Mouse (Mus musculus) ES-E14 (cell line): Measurements from ENCODE around the gene Jak2. TPM values are rescaled to one million over a fixed set of nuclear protein-coding genes. Genes with fewer than 3 reads are reported as not detected.
A peak's percentile ranks its signal among the peaks of the same experiment; 100 is the strongest.

Experiments used
- DNase-seq: peaks from one replicate; pipeline ENCODE4 v3.0.0-alpha.2; 2013; ENCODE audit warnings: low read depth, low spot score
- H3K27ac ChIP-seq: 2 replicates; pipeline ENCODE4 v1.5.1; 2012; ENCODE audit warnings: low read depth, mild to moderate bottlenecking, low read length, moderate library complexity, mixed read lengths; ENCODE audit not compliant: poor library complexity, insufficient read depth, severe bottlenecking
- H3K36me3 ChIP-seq: 2 replicates; pipeline ENCODE4 v1.6.1; 2012; ENCODE audit warnings: mild to moderate bottlenecking, low read length, moderate library complexity, mixed read lengths; ENCODE audit not compliant: control insufficient read depth, poor library complexity, insufficient read depth, severe bottlenecking
- H3K4me1 ChIP-seq, 2 experiments: fragments of 150-350 bp in 1 of 2; sonication (generic) in 1 of 2; 2 replicates each; pipeline ENCODE4 v1.6.1; 2012; ENCODE audit warnings: low read length in 2 of 2, mild to moderate bottlenecking in 1 of 2, mixed read lengths in 1 of 2; ENCODE audit not compliant: control insufficient read depth in 2 of 2, insufficient read depth in 2 of 2, poor library complexity in 1 of 2
- H3K4me3 ChIP-seq, 2 experiments: fragments of 150-350 bp in 1 of 2; sonication (generic) in 1 of 2; 2 replicates each; pipeline ENCODE4 v1.5.1; 2012; ENCODE audit warnings: low read length in 2 of 2, low read depth in 1 of 2, mild to moderate bottlenecking in 1 of 2, mixed read lengths in 1 of 2; ENCODE audit not compliant: insufficient read depth in 1 of 2, poor library complexity in 1 of 2, severe bottlenecking in 1 of 2
- H3K9ac ChIP-seq: 2 replicates; pipeline ENCODE4 v1.6.1; 2012; ENCODE audit warnings: low read depth, mild to moderate bottlenecking, low read length, mixed read lengths; ENCODE audit not compliant: poor library complexity, insufficient read depth, severe bottlenecking
- H3K9me3 ChIP-seq: fragments of 150-350 bp; sonication (generic); 2 replicates; pipeline ENCODE4 v1.6.1; 2012; ENCODE audit warnings: low read depth, mild to moderate bottlenecking, low read length; ENCODE audit not compliant: control insufficient read depth, insufficient read depth
- CHD2 ChIP-seq: IDR thresholded peaks from 2 replicates; pipeline ENCODE4 v1.6.1; 2014; ENCODE audit warnings: mild to moderate bottlenecking, low read depth, low read length, inconsistent platforms
- HCFC1 ChIP-seq: IDR thresholded peaks from 2 replicates; pipeline ENCODE4 v1.6.1; 2012; ENCODE audit warnings: low read length, inconsistent platforms, borderline replicate concordance; ENCODE audit not compliant: insufficient read depth
- MAFK ChIP-seq: IDR thresholded peaks from 2 replicates; pipeline ENCODE4 v1.6.1; 2014; ENCODE audit warnings: mild to moderate bottlenecking, low read depth, low read length, inconsistent platforms; ENCODE audit not compliant: insufficient read depth
- ZC3H11A ChIP-seq: IDR thresholded peaks from 2 replicates; pipeline ENCODE4 v1.6.1; 2012; ENCODE audit warnings: low read depth, mild to moderate bottlenecking, inconsistent platforms, low read length, borderline replicate concordance
- ZNF384 ChIP-seq: IDR thresholded peaks from 2 replicates; pipeline ENCODE4 v1.6.1; 2012; ENCODE audit warnings: low read depth, low read length, inconsistent platforms
- in situ Hi-C, 2 experiments: fragments of 600-800 bp; cut with MboI; formaldehyde crosslinking; loops; one replicate each; pipeline ENCODE4 v1.15.1; 2025; ENCODE audit warnings: low sequenced_read_pairs in 2 of 2, inconsistent platforms in 1 of 2; ENCODE audit not compliant: unreplicated experiment in 2 of 2
- total RNA-seq: library from RNA; depleted of rRNA; stranded (reverse); fragments of 300-350 nt; gene quantifications from 2 replicates; pipeline ENCODE4 v1.2.3, GENCODE M21; 2012; rRNA removed

Gene Jak2
- total RNA-seq, 1 experiment, result 12.2 TPM

GRCm38 (mm10) chr19:29362173-29362930, 110.7 kb downstream of the Jak2 start:
- Histone ChIP-seq H3K36me3 (no peaks in the 10 kb centered on the region), H3K9ac (no peak overlapping the region), H3K4me1 (peaks cover 0 to 6% of the 10 kb centered on the region in 2 experiments; a peak in 1 of 4 replicates), H3K9me3 (no peaks in the 10 kb centered on the region), H3K27ac (no peak overlapping the region), H3K4me3 (peak overlapping the region; percentile 23 to 82; a peak in 3 of 4 replicates)
- TF ChIP-seq ZC3H11A (no peak), MAFK (no peak), ZNF384 (no peak), CHD2 (no peak), HCFC1 (no peak)
- DNase-seq, result no peak
- in situ Hi-C loops, result no loop called here

Other genes with a start within 250 kb of the Jak2 start
- 13.8 and 14.0 TPM in 2 replicates for gene Ak3, start 203.9 kb upstream of the Jak2 start, total RNA-seq
- gene Rcl1, start 150.5 kb upstream of the Jak2 start, total RNA-seq, result 53.6 and 70.5 TPM in 2 replicates
- 1.7 and 3.2 TPM in 2 replicates for gene Insl6, start 73.5 kb downstream of the Jak2 start, total RNA-seq
- 3.4 and 4.1 TPM in 2 replicates for gene Rln1, start 82.8 kb downstream of the Jak2 start, total RNA-seq
- gene Plgrkt, start 115.6 kb downstream of the Jak2 start, total RNA-seq, result 13.6 and 15.7 TPM in 2 replicates
- gene Cd274, start 115.6 kb downstream of the Jak2 start, total RNA-seq, result 0.58 and 0.62 TPM in 2 replicates
- gene Pdcd1lg2, start 159.1 kb downstream of the Jak2 start, total RNA-seq, result not detected in 2 replicates